Mouse (Mus musculus): ENCODE data around the gene Lama5. TPM values are rescaled to one million over a fixed set of nuclear protein-coding genes. Genes with fewer than 3 reads are reported as not detected.
A peak's percentile ranks its signal among the peaks of the same experiment; 100 is the strongest.

Lama5 gene
- polyA plus RNA-seq, 1 experiment from 2014 or later: 22.5 TPM

DNA sequence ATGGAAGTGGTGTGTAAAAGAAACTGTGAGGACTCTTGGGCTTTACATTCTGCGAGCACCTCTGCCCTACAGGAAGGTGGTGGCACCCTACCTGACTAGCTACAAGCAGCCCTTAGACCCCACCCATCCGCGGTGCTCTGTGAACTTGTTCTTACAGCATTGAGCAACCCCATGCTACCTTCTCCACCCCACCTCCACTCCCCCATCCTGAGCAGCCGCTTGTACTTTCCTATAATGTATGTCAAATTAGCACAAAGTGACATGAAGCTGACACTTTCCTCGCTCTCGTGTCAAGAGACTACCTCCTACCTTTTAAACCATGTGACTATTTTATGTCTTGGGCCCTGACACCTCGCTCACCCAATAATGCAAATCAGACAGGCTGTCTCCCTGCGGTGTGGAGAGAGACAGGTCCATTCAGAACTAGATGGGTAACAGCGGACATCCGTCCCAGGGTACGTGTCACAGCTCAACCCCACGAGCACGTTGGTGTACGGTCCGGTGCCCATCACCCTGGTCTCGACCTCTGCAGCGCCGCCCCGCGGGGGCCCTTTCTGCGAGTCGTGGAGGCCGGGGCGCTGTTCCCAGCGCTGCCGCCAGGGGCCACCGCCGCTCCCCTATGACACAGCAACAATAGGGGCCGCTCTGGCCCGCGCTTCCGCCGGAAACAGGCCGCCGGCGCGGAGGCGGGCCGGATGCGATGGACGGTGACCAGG, 54.7 kb downstream of the Lama5 start, which contains the start of gene Adrm1:
Gene Adrm1 (plus strand): TSS at position 680 of the 716 bp plus-strand sequence.
- 6% methylated on average over 41 of the region's 41 CpGs for WGBS
- Histone ChIP-seq H3K36me3 (peaks cover 32% of the 10 kb centered on the region), H3K27me3 (replicated peaks) (no peaks in the 10 kb centered on the region), H3K4me2 (peak within 1 kb of the TSS; percentile 100), H3K4me1 (peaks cover 27% of the 10 kb centered on the region), H3K9ac (peak within 1 kb of the TSS; percentile 98), H3K27ac (replicated peaks) (peak within 1 kb of the TSS; percentile 93), H3K9me3 (no peaks in the 10 kb centered on the region), H3K4me3 (peak within 1 kb of the TSS; percentile 99)
- ATAC-seq (ENCODE audit: extremely low read depth, insufficient number of reproducible peaks, low FRiP score, low TSS enrichment): peak; percentile 95

DNA sequence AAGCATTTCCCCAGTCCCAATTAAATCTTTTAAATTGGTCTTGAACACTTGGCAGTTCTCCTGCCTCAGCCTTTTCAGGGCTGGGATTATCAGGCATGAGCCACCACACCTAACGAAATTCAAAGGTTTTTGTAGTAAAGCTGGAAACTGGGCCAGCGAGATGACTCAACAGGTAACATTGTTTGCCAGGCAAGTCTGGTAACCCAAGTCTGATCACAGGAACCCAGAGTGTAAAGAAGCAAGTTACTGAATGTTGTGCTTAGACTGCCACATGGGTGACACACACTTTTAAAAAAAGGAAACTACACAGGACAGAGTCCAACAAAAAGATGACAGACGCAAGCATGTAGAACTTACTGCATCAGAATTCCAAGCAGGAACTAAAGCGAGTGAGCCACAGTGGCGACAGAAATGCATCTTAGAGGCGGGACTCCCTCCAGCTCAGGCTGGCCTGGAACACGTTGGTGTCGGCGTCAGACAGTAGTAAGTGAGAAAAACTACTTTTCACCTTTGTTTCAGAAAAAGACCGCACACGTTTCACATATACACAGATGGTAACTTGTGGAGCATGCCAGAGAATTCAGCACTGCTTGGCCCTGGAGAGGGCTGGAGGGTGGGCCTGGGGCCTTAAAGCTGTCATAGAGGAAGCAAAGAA, 55.4 kb downstream of the Lama5 start:
- peak overlapping the region; percentile 99; the same call in 1 of the 2 replicates for H3K4me3 ChIP-seq
- 80% methylated on average over 11 of the region's 11 CpGs for WGBS
- H3K36me3 ChIP-seq: peaks cover 25% of the 10 kb centered on the region
- H3K27me3 ChIP-seq (replicated peaks): no peaks in the 10 kb centered on the region
- peak overlapping the region; percentile 74; the same call in 1 of the 2 replicates for H3K4me2 ChIP-seq
- H3K4me1 ChIP-seq: peaks cover 27% of the 10 kb centered on the region
- peak overlapping the region; percentile 17; the same call in 1 of the 2 replicates for H3K27ac ChIP-seq (replicated peaks)
- H3K9ac ChIP-seq: peak overlapping the region; percentile 77
- no peak for ATAC-seq (ENCODE audit: extremely low read depth, insufficient number of reproducible peaks, low FRiP score, low TSS enrichment)
- no peaks in the 10 kb centered on the region for H3K9me3 ChIP-seq

DNA sequence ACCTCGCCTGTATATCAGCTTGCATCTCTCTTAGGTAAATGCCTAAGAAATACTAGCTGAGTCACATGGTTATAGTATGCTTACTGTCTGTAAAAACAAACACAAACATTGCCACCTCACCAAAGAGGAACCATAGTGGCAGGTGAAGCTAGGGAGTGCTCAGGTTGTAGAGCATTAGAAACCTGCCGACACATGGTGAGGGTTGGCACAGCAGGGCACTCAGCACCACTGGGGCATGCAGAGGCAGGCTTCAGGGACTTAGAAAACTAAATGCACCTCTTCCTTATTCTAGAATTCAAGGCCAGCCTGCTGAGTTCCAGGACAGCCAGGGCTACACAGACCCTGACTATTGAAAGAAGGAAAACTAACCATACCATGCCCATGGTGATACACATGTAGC, 58.8 kb downstream of the Lama5 start:
- no peak overlapping the region for H3K4me2 ChIP-seq
- H3K9me3 ChIP-seq: no peaks in the 10 kb centered on the region
- peaks cover 23% of the 10 kb centered on the region for H3K36me3 ChIP-seq
- 75% methylated on average over 2 of the region's 2 CpGs for WGBS
- no peak overlapping the region for H3K27ac ChIP-seq (replicated peaks)
- H3K4me3 ChIP-seq: no peak overlapping the region
- H3K4me1 ChIP-seq: peaks cover 6% of the 10 kb centered on the region
- ATAC-seq (ENCODE audit: extremely low read depth, insufficient number of reproducible peaks, low FRiP score, low TSS enrichment): no peak
- H3K9ac ChIP-seq: no peak overlapping the region
- H3K27me3 ChIP-seq (replicated peaks): no peaks in the 10 kb centered on the region

DNA sequence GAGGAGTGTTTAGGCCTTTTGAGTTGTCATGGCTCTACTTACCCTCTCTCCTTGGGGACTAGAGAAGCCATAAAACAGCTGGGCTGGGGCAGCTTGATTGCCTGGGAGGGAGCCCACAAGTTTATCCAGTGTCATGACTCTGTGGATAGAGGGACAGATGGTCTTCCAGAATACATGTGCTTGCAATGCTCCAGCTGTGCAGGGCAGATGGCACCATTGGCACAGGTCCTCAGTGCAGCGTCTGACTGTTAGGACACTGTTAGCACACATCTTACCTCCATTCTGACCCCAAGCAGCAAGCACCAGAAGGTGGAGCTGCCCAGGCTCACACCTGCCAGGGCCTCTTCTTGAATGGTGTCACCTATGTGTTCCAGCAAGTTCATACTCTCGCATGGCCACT, 59.8 kb downstream of the Lama5 start:
- peaks cover 4% of the 10 kb centered on the region for H3K4me1 ChIP-seq
- no peak overlapping the region for H3K4me2 ChIP-seq
- ATAC-seq (ENCODE audit: extremely low read depth, insufficient number of reproducible peaks, low FRiP score, low TSS enrichment): no peak
- no peak overlapping the region for H3K9ac ChIP-seq
- WGBS: 82% methylated on average over 2 of the region's 2 CpGs
- H3K36me3 ChIP-seq: peaks cover 33% of the 10 kb centered on the region
- H3K27me3 ChIP-seq (replicated peaks): no peaks in the 10 kb centered on the region
- H3K9me3 ChIP-seq: no peaks in the 10 kb centered on the region
- no peak overlapping the region for H3K4me3 ChIP-seq
- no peak overlapping the region for H3K27ac ChIP-seq (replicated peaks)

DNA sequence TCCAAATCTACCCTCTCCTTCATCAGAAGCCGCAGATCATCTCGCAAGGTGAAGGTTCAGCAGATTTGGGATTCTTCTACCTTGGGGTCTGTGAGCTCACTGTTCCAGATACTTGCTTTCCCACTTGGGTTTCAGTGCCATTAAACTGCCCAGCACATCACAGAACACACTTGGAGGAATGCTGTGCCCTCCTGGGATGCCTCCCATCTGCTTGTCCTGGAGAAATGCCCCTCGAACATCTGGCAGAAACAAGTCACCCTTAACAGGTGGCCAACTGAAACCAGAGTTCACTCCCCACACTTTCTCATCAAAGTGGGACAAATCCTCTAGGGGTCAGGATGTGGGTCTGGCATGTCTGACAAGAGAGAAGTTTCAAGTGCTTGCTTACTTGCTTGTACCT, 67.0 kb downstream of the Lama5 start:
- no peak for ATAC-seq (ENCODE audit: extremely low read depth, insufficient number of reproducible peaks, low FRiP score, low TSS enrichment)
- WGBS: 80% methylated on average over 3 of the region's 3 CpGs
- Histone ChIP-seq H3K27me3 (replicated peaks) (no peaks in the 10 kb centered on the region), H3K9ac (no peak overlapping the region), H3K27ac (replicated peaks) (no peak overlapping the region), H3K9me3 (no peaks in the 10 kb centered on the region), H3K4me2 (no peak overlapping the region), H3K4me3 (no peak overlapping the region), H3K36me3 (peaks cover 89% of the 10 kb centered on the region), H3K4me1 (no peaks in the 10 kb centered on the region)

DNA sequence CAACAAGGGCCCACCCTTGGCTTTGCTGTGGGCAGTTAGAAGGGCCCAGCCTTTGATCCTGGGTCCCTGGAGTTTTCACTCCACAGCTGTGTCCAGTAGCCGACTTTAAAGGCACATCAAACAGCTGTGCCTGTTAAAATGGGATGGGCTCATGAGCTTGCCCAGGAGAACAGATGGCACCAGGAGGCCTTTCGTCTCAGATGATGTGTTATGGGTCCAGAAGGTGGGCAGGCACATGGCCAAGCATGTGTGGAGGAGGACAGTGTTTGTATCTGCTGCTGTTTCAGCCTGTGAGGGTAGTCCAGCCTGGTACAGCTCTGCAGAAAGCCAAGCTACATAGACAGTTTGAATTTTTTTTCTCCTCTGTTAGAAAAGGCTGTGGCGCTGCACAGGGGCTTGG, 70.9 kb downstream of the Lama5 start:
- no peaks in the 10 kb centered on the region for H3K27me3 ChIP-seq (replicated peaks)
- no peak overlapping the region for H3K4me2 ChIP-seq
- H3K9me3 ChIP-seq: no peaks in the 10 kb centered on the region
- WGBS: 73% methylated on average over 3 of the region's 3 CpGs
- ATAC-seq (ENCODE audit: extremely low read depth, insufficient number of reproducible peaks, low FRiP score, low TSS enrichment): no peak
- H3K36me3 ChIP-seq: peaks cover 87% of the 10 kb centered on the region
- no peak overlapping the region for H3K9ac ChIP-seq
- no peak overlapping the region for H3K27ac ChIP-seq (replicated peaks)
- no peak overlapping the region for H3K4me3 ChIP-seq
- H3K4me1 ChIP-seq: no peaks in the 10 kb centered on the region

DNA sequence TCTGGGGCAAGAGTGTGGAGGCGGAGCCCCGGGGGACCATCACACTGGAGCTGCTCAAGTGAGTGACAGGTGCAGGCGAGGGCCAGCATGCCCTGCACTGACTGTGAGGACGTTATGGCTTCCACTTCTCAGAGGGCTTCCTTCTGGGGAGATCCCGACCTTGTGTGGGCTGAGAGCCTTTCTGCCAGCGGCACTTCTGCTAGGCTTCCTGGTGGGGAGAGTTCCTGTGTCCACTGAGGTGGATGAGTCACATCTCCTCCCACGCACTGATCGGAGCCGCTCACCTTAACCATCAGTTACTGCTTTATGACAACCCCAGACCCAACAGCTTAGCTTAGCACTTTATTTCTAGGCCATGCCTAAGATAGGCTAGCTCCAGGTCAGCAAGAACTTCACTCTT, 77.1 kb downstream of the Lama5 start:
- no peak overlapping the region for H3K4me2 ChIP-seq
- H3K9me3 ChIP-seq: no peaks in the 10 kb centered on the region
- no peak overlapping the region for H3K4me3 ChIP-seq
- H3K27me3 ChIP-seq (replicated peaks): no peaks in the 10 kb centered on the region
- no peak for ATAC-seq (ENCODE audit: extremely low read depth, insufficient number of reproducible peaks, low FRiP score, low TSS enrichment)
- H3K9ac ChIP-seq: no peak overlapping the region
- 76% methylated on average over 9 of the region's 9 CpGs for WGBS
- H3K4me1 ChIP-seq: peaks cover 11% of the 10 kb centered on the region
- no peak overlapping the region for H3K27ac ChIP-seq (replicated peaks)
- H3K36me3 ChIP-seq: peaks cover 87% of the 10 kb centered on the region

DNA sequence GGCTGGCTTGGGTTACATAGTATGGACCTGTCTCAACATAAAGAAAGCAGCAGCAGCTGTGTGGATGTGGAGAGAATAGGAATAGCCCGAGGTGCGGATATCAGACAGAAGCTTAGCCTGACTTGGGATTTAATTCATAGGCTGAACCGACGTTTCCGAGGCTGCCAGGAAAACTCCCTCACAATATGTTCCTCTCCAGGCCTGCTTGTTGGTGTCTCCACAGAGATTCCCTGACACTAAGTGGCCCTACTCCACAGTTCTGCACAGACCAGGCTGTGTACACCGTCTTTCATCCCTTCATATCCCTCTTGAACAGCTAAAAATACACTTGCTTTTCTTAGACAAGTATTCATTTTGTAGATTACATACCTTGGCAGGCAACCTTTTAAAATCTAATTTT, 78.3 kb downstream of the Lama5 start:
- whole genome bisulfite sequencing: 55% methylated on average over 6 of the region's 6 CpGs
- ATAC-seq (ENCODE audit: extremely low read depth, insufficient number of reproducible peaks, low FRiP score, low TSS enrichment): no peak

DNA sequence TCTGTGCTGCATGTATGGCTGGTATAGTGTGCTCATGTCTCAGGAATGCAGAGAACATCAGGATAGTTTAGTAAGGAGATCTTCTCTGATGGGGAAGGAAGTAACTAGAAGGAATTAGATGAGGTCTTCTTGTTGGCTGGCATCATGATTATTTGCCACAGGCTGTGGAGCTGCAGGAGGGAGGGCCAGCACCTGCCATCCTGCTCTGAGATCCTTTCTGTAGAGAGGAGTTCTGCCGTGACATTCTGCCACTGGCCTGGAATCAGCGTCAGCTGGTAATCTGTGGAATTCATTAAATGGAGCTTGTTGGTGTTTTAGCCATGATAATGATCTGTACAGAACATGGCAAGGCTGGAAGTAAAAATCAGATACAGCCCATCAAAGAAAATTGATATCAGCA, 79.6 kb downstream of the Lama5 start:
- no peak overlapping the region for H3K27ac ChIP-seq (replicated peaks)
- no peak overlapping the region for H3K4me2 ChIP-seq
- H3K4me3 ChIP-seq: no peak overlapping the region
- H3K9me3 ChIP-seq: no peaks in the 10 kb centered on the region
- peaks cover 11% of the 10 kb centered on the region for H3K4me1 ChIP-seq
- 77% methylated on average over 2 of the region's 2 CpGs for WGBS
- ATAC-seq (ENCODE audit: extremely low read depth, insufficient number of reproducible peaks, low FRiP score, low TSS enrichment): no peak
- H3K27me3 ChIP-seq (replicated peaks): no peaks in the 10 kb centered on the region
- H3K9ac ChIP-seq: no peak overlapping the region
- H3K36me3 ChIP-seq: peaks cover 84% of the 10 kb centered on the region

More for the DNA sequence above, 78.3 kb downstream of the Lama5 start:
- Histone ChIP-seq H3K27ac (replicated peaks) (peak overlapping the region; percentile 76), H3K27me3 (replicated peaks) (no peaks in the 10 kb centered on the region), H3K9me3 (no peaks in the 10 kb centered on the region), H3K4me3 (no peak overlapping the region), H3K4me1 (peaks cover 11% of the 10 kb centered on the region), H3K9ac (peak overlapping the region; percentile 28), H3K36me3 (peaks cover 83% of the 10 kb centered on the region), H3K4me2 (no peak overlapping the region; the same call in 1 of the 2 replicates)

DNA sequence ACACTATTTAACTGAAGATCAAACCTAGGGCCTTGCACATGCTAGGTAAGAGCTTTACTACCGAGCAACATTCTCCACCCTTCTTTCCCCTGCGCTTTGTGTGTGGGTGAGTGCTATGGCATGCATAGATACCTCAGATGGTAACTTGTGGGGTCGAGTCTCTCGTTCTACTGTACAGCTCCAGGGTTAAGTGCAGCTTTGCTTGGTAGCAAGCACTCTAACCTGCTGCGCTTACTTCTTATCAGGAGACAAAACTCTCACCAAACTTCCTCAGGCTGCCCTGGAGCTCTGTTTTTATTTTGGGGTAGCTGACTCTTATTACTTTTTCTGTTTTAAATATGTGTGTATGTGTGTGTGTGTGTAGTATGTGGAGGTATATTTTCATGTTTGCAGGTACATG, 90.2 kb downstream of the Lama5 start:
- Histone ChIP-seq H3K27me3 (replicated peaks) (no peaks in the 10 kb centered on the region), H3K36me3 (peaks cover 30% of the 10 kb centered on the region), H3K4me1 (peaks cover 25% of the 10 kb centered on the region), H3K9me3 (no peaks in the 10 kb centered on the region), H3K9ac (no peak overlapping the region), H3K4me2 (no peak overlapping the region), H3K27ac (replicated peaks) (0 out of 2 replicates have a peak overlapping the region, but pooled peaks have one; percentile 36), H3K4me3 (no peak overlapping the region)
- WGBS: 54% methylated on average over 5 of the region's 5 CpGs
- ATAC-seq (ENCODE audit: extremely low read depth, insufficient number of reproducible peaks, low FRiP score, low TSS enrichment): no peak

DNA sequence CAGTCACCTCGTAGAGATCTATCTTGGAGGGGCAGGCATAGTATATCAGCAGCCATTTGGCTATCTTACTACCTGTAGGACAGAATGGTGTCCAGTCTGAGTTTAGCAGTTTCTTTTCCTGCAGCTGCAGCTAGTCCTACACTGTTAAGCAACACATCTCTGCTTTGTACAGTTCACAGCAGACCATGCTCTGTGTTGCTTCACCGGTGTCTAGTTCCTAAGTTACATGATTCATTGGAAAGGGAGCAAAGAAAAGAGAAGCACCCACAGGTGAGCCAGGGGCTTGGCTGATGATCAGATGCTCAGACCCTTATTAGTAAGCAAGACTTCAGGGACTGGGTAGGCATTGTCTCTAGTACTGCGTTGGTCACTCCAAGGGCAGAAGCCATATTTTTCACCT, 91.7 kb downstream of the Lama5 start:
- H3K9ac ChIP-seq: no peak overlapping the region
- peak overlapping the region; percentile 56 for H3K27ac ChIP-seq (replicated peaks)
- no peaks in the 10 kb centered on the region for H3K9me3 ChIP-seq
- no peaks in the 10 kb centered on the region for H3K27me3 ChIP-seq (replicated peaks)
- H3K4me2 ChIP-seq: no peak overlapping the region
- H3K36me3 ChIP-seq: peaks cover 17% of the 10 kb centered on the region
- WGBS: 74% methylated on average over 3 of the region's 3 CpGs
- no peak overlapping the region for H3K4me3 ChIP-seq
- ATAC-seq (ENCODE audit: extremely low read depth, insufficient number of reproducible peaks, low FRiP score, low TSS enrichment): no peak
- peaks cover 25% of the 10 kb centered on the region for H3K4me1 ChIP-seq

Data from heart, embryonic 13.5 days (tissue).